8 mouse cellular contexts compared by ENCODE assay signal in the genomic region with DNA sequence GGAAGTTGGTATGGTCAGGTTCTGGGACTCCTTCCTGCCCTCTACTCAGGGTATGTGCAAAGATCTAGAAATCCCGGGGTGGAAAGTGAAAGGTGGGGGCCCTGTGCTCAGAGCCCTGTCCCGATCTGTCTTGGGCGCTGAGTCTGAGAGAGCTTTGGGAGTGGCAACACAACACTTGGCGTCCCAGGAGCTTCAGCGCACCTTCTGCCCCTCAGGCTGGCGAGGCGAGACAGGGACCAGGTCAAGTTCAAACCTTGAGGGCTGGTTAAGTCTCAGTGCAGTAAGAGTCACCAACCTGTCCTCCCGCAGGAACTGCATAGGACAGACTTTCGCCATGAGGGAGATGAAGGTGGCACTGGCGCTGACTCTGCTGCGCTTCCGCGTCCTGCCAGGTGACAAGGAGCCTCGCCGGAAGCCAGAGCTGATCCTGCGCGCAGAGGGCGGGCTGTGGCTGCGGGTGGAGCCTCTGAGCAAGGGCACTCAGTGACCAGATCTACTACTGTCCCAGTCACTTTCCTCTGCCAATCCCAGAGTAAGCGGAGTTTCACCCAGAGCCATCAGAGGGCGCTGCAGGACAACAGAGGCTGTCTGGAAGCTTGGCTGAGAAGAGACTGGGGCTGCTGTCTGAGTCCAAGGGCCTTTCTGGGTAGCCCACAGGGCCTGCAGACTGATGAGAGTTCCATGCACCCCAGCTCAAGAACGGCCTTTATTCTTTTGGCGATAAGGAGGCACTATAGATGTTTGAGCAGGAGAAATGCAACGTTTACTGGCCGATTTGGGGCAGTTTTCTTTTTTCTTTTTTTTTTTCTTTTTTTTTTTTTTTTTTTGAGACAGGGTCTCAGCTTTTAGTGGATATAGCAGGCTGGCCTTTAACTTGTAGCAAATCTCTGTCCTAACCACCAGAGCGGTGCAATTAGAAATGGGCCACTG. TPM values are rescaled to one million over a fixed set of nuclear protein-coding genes. Genes with fewer than 3 reads are reported as not detected.
A peak's percentile ranks its signal among the peaks of the same experiment; 100 is the strongest.
DNase-seq lines count a peak whose midpoint lies in the region; ATAC-seq lines count a peak whose summit lies in the region.

No protein-coding gene starts in this region.

- DNase-seq in adrenal gland, adult (ENCODE audit: inconsistent age in 2 of 2, low spot score in 1 of 2) = peak; percentile 94 to 98
- DNase-seq in embryo, embryonic 10 days (ENCODE audit: low spot score) = peak; percentile 92
- peak; percentile 84 for DNase-seq in gastrocnemius, postnatal 10 days
- DNase-seq in left cerebral cortex, adult 9 months (ENCODE audit: low spot score in 2 of 2) = peak; percentile 37 to 91
- peak; percentile 84 to 91 for DNase-seq in right cerebral cortex, adult 2 months (ENCODE audit: low spot score in 2 of 2)
- peak; percentile 90 for DNase-seq in urinary bladder, postnatal 14 days (ENCODE audit: low spot score)

- H3K27me3 ChIP-seq in megakaryocyte, embryonic 14.5 days (replicated peaks) = peaks cover 1% of the 10 kb centered on the region

- H3K36me3 ChIP-seq in megakaryocyte, embryonic 14.5 days (replicated peaks; ENCODE audit: low read length) = no peaks in the 10 kb centered on the region

- ATAC-seq in inflammation-experienced regulatory T-cells, adult 6 months = peak; percentile 72

- peak overlapping the region; percentile 90 for H3K4me3 ChIP-seq in megakaryocyte, embryonic 14.5 days (replicated peaks)

- H3K9me3 ChIP-seq in megakaryocyte, embryonic 14.5 days = no peaks in the 10 kb centered on the region

- H3K4me1 ChIP-seq in megakaryocyte, embryonic 14.5 days = peaks cover 30% of the 10 kb centered on the region

RNA-seq across cellular contexts. Expression of gene Cyp4f16, which starts 7.7 kb away (rescaled TPM):
- total RNA-seq in gastrocnemius, postnatal 10 days (2021) = 1 to 10 TPM; 4.5 to 5.9 TPM
- 10 to 100 TPM; 10.0 to 18.3 (median 17.0) TPM for polyA plus RNA-seq in inflammation-experienced regulatory T-cells, adult 6 months (2017; shearing (Covaris generic))
- 2.1 and 5.3 TPM in 2 replicates for polyA plus RNA-seq in megakaryocyte, embryonic 14.5 days (2012; ENCODE audit: insufficient read depth, low replicate concordance)

RNA-seq across cellular contexts. Expression of gene Cyp4f17, which starts 22.8 kb away (rescaled TPM):
- total RNA-seq in gastrocnemius, postnatal 10 days (2021) = 1 to 10 TPM; 1.7 to 2.3 TPM
- 10 to 100 TPM; 10.3 to 11.9 (median 10.8) TPM for polyA plus RNA-seq in inflammation-experienced regulatory T-cells, adult 6 months (2017; shearing (Covaris generic))
- 0.67 TPM in 1 of 2 replicates, not detected in the other for polyA plus RNA-seq in megakaryocyte, embryonic 14.5 days (2012; ENCODE audit: insufficient read depth, low replicate concordance)

Comparison
In these comparisons a context has a peak if more than half of its experiments do, and no peak if none do; other contexts are left out.
1. Peak in every context shown above with its lines: DNase-seq, ATAC-seq and H3K4me3 ChIP-seq.